Mouse (Mus musculus) cerebellum, adult 2 months (tissue): ENCODE measurements around the gene Lix1l.

ENCODE experiments used
- CTCF ChIP-seq: fragments of 200-500 bp; IDR thresholded peaks from 2 replicates; pipeline ENCODE4 v1.5.1; 2011; ENCODE audit warnings: low read depth, mild to moderate bottlenecking, control low read depth, low read length, moderate library complexity, borderline replicate concordance; ENCODE audit not compliant: insufficient read depth
- POLR2A ChIP-seq: fragments of 200-500 bp; IDR thresholded peaks from 2 replicates; pipeline ENCODE4 v1.6.1; 2011; ENCODE audit warnings: low read length, control low read depth, borderline replicate concordance; ENCODE audit not compliant: insufficient read depth

- TF ChIP-seq POLR2A (peak; percentile 45; the same call in 1 of the 2 replicates), CTCF (no peak)
Observed at GRCm38 (mm10) chr3:96597435-96597891, 3.5 kb upstream of the Lix1l start.
